Comparison of ENCODE assay signal across 15 mouse cellular contexts in genomic region chr4:87761075-87761474, GRCm38 (mm10).
"Had no signal": no experiment of that assay in that cellular context is flagged by ENCODE, and none has a peak within 500 bp of the region (broad histone marks: within the 10 kb centered on the region; RNA-seq: fewer than 3 reads in every experiment).

No protein-coding gene starts in this region.

- H3K27me3 ChIP-seq: neural tube, embryonic 13.5 days; neural tube, embryonic 15.5 days; stomach, embryonic 15.5 days had no signal

- H3K9me3 ChIP-seq: neural tube, embryonic 13.5 days; neural tube, embryonic 15.5 days; stomach, embryonic 15.5 days had no signal

- H3K9ac ChIP-seq: neural tube, embryonic 13.5 days; neural tube, embryonic 15.5 days; stomach, embryonic 15.5 days had no signal

- DNase-seq: retina, postnatal 1 day; right cerebral cortex, adult 18-20 months; right cerebral cortex, postnatal 14 days; right cerebral cortex, postnatal 25 days; right cerebral cortex, postnatal 4 days; spleen, adult 18-20 months; thymus, adult 18-20 months; thymus, adult 2 months; thymus, postnatal 14 days; thymus, postnatal 25 days; thymus, postnatal 36 days; thymus, postnatal 4 days had no signal

- H3K4me3 ChIP-seq: neural tube, embryonic 13.5 days; neural tube, embryonic 15.5 days; stomach, embryonic 15.5 days had no signal

- H3K4me2 ChIP-seq: neural tube, embryonic 13.5 days; neural tube, embryonic 15.5 days; stomach, embryonic 15.5 days had no signal

- H3K4me1 ChIP-seq: neural tube, embryonic 13.5 days; neural tube, embryonic 15.5 days; stomach, embryonic 15.5 days had no signal

- H3K27ac ChIP-seq: neural tube, embryonic 13.5 days; neural tube, embryonic 15.5 days; stomach, embryonic 15.5 days had no signal

- H3K36me3 ChIP-seq: neural tube, embryonic 13.5 days; neural tube, embryonic 15.5 days; stomach, embryonic 15.5 days had no signal
